Mouse (Mus musculus) MEL (cell line): ENCODE results near the gene Gramd1c.

Experiments
- BHLHE40 ChIP-seq: IDR thresholded peaks from 2 replicates; pipeline ENCODE4 v1.6.1; 2012; ENCODE audit warnings: low read depth, mild to moderate bottlenecking, inconsistent platforms, low read length, improper control_type of control experiment, borderline replicate concordance
- CTCF ChIP-seq, 3 experiments: IDR thresholded peaks in 2 of 3; conservative IDR thresholded peaks in 1 of 3; 2 replicates each; pipeline ENCODE4 v1.5.1; 2011 to 2012; ENCODE audit warnings: low read length in 3 of 3, low read depth in 2 of 3, mild to moderate bottlenecking in 2 of 3, improper control_type of control experiment in 1 of 3, inconsistent platforms in 1 of 3, mixed read lengths in 1 of 3, moderate library complexity in 1 of 3; ENCODE audit not compliant: control insufficient read depth in 1 of 3, insufficient read depth in 1 of 3, poor library complexity in 1 of 3, severe bottlenecking in 1 of 3
- EP300 ChIP-seq, 2 experiments: IDR thresholded peaks; 2 replicates each; pipeline ENCODE4 v1.6.1; 2011; ENCODE audit warnings: improper control_type of control experiment in 2 of 2, low read length in 2 of 2, low read depth in 1 of 2, mild to moderate bottlenecking in 1 of 2
- GABPA ChIP-seq: IDR thresholded peaks from 2 replicates; pipeline ENCODE4 v1.6.1; 2012; ENCODE audit warnings: low read depth, mild to moderate bottlenecking, inconsistent platforms, low read length, improper control_type of control experiment, moderate library complexity
- HCFC1 ChIP-seq: IDR thresholded peaks from 2 replicates; pipeline ENCODE4 v1.6.1; 2012; ENCODE audit warnings: low read depth, mild to moderate bottlenecking, inconsistent platforms, low read length, improper control_type of control experiment, moderate library complexity
- MAFK ChIP-seq: IDR thresholded peaks from 2 replicates; pipeline ENCODE4 v1.6.1; 2011; ENCODE audit warnings: low read depth, mild to moderate bottlenecking, low read length, improper control_type of control experiment, borderline replicate concordance
- MXI1 ChIP-seq: IDR thresholded peaks from 2 replicates; pipeline ENCODE4 v1.6.1; 2011; ENCODE audit warnings: mild to moderate bottlenecking, low read depth, low read length, improper control_type of control experiment
- POLR2A ChIP-seq, 2 experiments: IDR thresholded peaks; 2 replicates each; pipeline ENCODE4 v1.6.1; 2011 to 2012; ENCODE audit warnings: low read length in 2 of 2, mild to moderate bottlenecking in 2 of 2, control low read depth in 1 of 2, improper control_type of control experiment in 1 of 2, low read depth in 1 of 2, moderate library complexity in 1 of 2; ENCODE audit not compliant: control insufficient read depth in 1 of 2, insufficient read depth in 1 of 2, poor library complexity in 1 of 2
- POLR2AphosphoS2 ChIP-seq: IDR thresholded peaks from 2 replicates; pipeline ENCODE4 v1.6.1; 2011; ENCODE audit warnings: low read length, improper control_type of control experiment
- RCOR1 ChIP-seq: IDR thresholded peaks from 2 replicates; pipeline ENCODE4 v1.6.1; 2012; ENCODE audit warnings: low read depth, mild to moderate bottlenecking, inconsistent platforms, low read length, improper control_type of control experiment
- ZNF384 ChIP-seq: IDR thresholded peaks from 2 replicates; pipeline ENCODE4 v1.6.1; 2012; ENCODE audit warnings: low read depth, mild to moderate bottlenecking, inconsistent platforms, low read length, improper control_type of control experiment

- TF ChIP-seq CTCF (IDR thresholded peaks at IDR 0.05 in 2 of 3, conservative IDR thresholded peaks at IDR 0.05 in 1 of 3; ENCODE audit: control insufficient read depth in 1 of 3, insufficient read depth in 1 of 3, low read depth in 2 of 3, low read length in 3 of 3, poor library complexity in 1 of 3, severe bottlenecking in 1 of 3) (no peak), POLR2AphosphoS2 (no peak), MAFK (no peak), POLR2A (IDR thresholded peaks at IDR 0.05; ENCODE audit: control insufficient read depth in 1 of 2, insufficient read depth in 1 of 2, low read depth in 1 of 2, low read length in 2 of 2, poor library complexity in 1 of 2) (no peak), BHLHE40 (no peak), GABPA (no peak), ZNF384 (no peak), MXI1 (no peak), RCOR1 (no peak), EP300 (IDR thresholded peaks at IDR 0.05; ENCODE audit: low read depth in 1 of 2, low read length in 2 of 2) (no peak), HCFC1 (no peak)
Measured at GRCm38 (mm10) chr16:43954913-43955312, 108.2 kb downstream of the Gramd1c start.
